In the genomic region with DNA sequence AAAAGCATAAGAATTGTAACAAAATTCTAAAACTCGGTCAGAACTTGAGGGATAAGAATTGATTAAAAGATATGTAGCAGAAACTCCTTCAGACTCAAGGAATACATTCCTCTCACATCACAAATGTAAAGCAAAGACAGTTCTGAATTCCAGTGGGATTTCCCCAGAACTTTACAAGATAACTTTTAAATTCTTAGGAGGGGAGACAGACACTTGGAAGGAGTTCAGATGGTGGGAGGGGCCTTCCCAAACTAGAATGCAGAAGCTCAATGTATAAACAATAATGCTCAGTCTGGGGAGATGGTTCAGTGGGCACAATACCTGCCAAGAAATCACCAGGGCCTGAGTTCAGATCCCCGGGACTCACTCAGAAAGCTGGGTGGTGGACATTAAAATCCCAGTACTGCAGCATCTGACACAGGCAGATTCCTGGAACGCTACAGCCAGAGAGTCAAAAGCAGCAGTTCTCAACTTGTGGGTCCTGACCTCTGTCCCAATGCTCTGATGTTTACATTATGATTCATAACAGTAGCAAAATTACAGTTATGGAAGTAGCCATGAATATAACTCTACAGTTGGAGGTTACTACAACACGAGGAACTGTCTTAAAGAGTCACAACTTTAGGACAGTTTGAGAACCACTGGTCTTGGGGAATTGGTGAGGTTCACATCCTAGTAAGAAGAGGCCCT, we compare ENCODE assay signal across 22 mouse cellular contexts. TPM values are rescaled to one million over a fixed set of nuclear protein-coding genes. Genes with fewer than 3 reads are reported as not detected.
DNase-seq lines count a peak whose midpoint lies in the region; ATAC-seq lines count a peak whose summit lies in the region.
"Had no signal": no experiment of that assay in that cellular context is flagged by ENCODE, and none has a peak within 500 bp of the region (broad histone marks: within the 10 kb centered on the region; RNA-seq: fewer than 3 reads in every experiment).

No protein-coding gene starts in this region.

- no peak overlapping the region for H3K9ac ChIP-seq in embryonic facial prominence, embryonic 13.5 days
- H3K9ac ChIP-seq in lung, embryonic 16.5 days (ENCODE audit: low read length), result no peak overlapping the region
- H3K9ac ChIP-seq in intestine, embryonic 16.5 days (ENCODE audit: low read depth, low read length), result no peak overlapping the region
- H3K9ac ChIP-seq: embryonic facial prominence, embryonic 15.5 days; limb, embryonic 12.5 days; liver, embryonic 13.5 days; neural tube, embryonic 12.5 days had no signal

- no peak overlapping the region for H3K4me3 ChIP-seq in embryonic facial prominence, embryonic 13.5 days
- no peak overlapping the region for H3K4me3 ChIP-seq in embryonic facial prominence, embryonic 10.5 days
- no peak overlapping the region for H3K4me3 ChIP-seq in lung, embryonic 16.5 days (ENCODE audit: low read length)
- no peak overlapping the region for H3K4me3 ChIP-seq in intestine, embryonic 16.5 days (ENCODE audit: low read length)
- H3K4me3 ChIP-seq: embryonic facial prominence, embryonic 15.5 days; limb, embryonic 12.5 days; liver, embryonic 13.5 days; neural tube, embryonic 12.5 days had no signal

- H3K27me3 ChIP-seq in embryonic facial prominence, embryonic 13.5 days, result no peaks in the 10 kb centered on the region
- H3K27me3 ChIP-seq in embryonic facial prominence, embryonic 10.5 days (replicated peaks; ENCODE audit: low read depth, poor library complexity, severe bottlenecking), result no peaks in the 10 kb centered on the region
- H3K27me3 ChIP-seq in lung, embryonic 16.5 days (ENCODE audit: control insufficient read depth, insufficient read depth, low read depth, low read length), result no peaks in the 10 kb centered on the region
- no peaks in the 10 kb centered on the region for H3K27me3 ChIP-seq in intestine, embryonic 16.5 days (replicated peaks; ENCODE audit: control insufficient read depth, insufficient read depth, low read length)
- H3K27me3 ChIP-seq: embryonic facial prominence, embryonic 15.5 days; limb, embryonic 12.5 days; liver, embryonic 13.5 days; neural tube, embryonic 12.5 days had no signal

- 72% methylated on average over 4 of the region's 4 CpGs for WGBS in embryonic facial prominence, embryonic 13.5 days
- WGBS in embryonic facial prominence, embryonic 10.5 days, result 80% methylated on average over 4 of the region's 4 CpGs
- WGBS in lung, embryonic 16.5 days, result 39% methylated on average over 4 of the region's 4 CpGs
- 54% methylated on average over 4 of the region's 4 CpGs for WGBS in intestine, embryonic 16.5 days

- ATAC-seq in embryonic facial prominence, embryonic 13.5 days (ENCODE audit: insufficient number of reproducible peaks, insufficient read depth, low FRiP score, low TSS enrichment, low read depth), result no peak
- peak; percentile 24; the same call in 1 of the 2 replicates for ATAC-seq in lung, embryonic 16.5 days (ENCODE audit: low read depth)
- no peak for ATAC-seq in intestine, embryonic 16.5 days

- no peaks in the 10 kb centered on the region for H3K36me3 ChIP-seq in embryonic facial prominence, embryonic 13.5 days
- no peaks in the 10 kb centered on the region for H3K36me3 ChIP-seq in embryonic facial prominence, embryonic 10.5 days (replicated peaks)
- no peaks in the 10 kb centered on the region for H3K36me3 ChIP-seq in lung, embryonic 16.5 days (ENCODE audit: control insufficient read depth, insufficient read depth, low read length)
- no peaks in the 10 kb centered on the region for H3K36me3 ChIP-seq in intestine, embryonic 16.5 days (ENCODE audit: control insufficient read depth, insufficient read depth, low read length)
- H3K36me3 ChIP-seq: embryonic facial prominence, embryonic 15.5 days; G1E; limb, embryonic 12.5 days; liver, embryonic 13.5 days; neural tube, embryonic 12.5 days had no signal

- peak overlapping the region; percentile 48; the same call in 1 of the 2 replicates for H3K27ac ChIP-seq in embryonic facial prominence, embryonic 13.5 days
- no peak overlapping the region for H3K27ac ChIP-seq in embryonic facial prominence, embryonic 10.5 days (replicated peaks)
- H3K27ac ChIP-seq in lung, embryonic 16.5 days (ENCODE audit: low read length), result peak overlapping the region; percentile 44
- peak overlapping the region; percentile 23 for H3K27ac ChIP-seq in intestine, embryonic 16.5 days (ENCODE audit: low read length)
- H3K27ac ChIP-seq: embryonic facial prominence, embryonic 15.5 days; limb, embryonic 12.5 days; liver, embryonic 13.5 days; neural tube, embryonic 12.5 days had no signal

- peaks cover 32% of the 10 kb centered on the region for H3K4me1 ChIP-seq in embryonic facial prominence, embryonic 13.5 days
- H3K4me1 ChIP-seq in embryonic facial prominence, embryonic 10.5 days, result peaks cover 21% of the 10 kb centered on the region
- peaks cover 27% of the 10 kb centered on the region for H3K4me1 ChIP-seq in lung, embryonic 16.5 days (replicated peaks; ENCODE audit: control insufficient read depth, insufficient read depth, low read length)
- H3K4me1 ChIP-seq in intestine, embryonic 16.5 days (ENCODE audit: control insufficient read depth, insufficient read depth, low read length), result peaks cover 17% of the 10 kb centered on the region
- H3K4me1 ChIP-seq: liver, embryonic 13.5 days had no signal

- H3K9me3 ChIP-seq in embryonic facial prominence, embryonic 13.5 days, result no peaks in the 10 kb centered on the region
- no peaks in the 10 kb centered on the region for H3K9me3 ChIP-seq in embryonic facial prominence, embryonic 10.5 days
- no peaks in the 10 kb centered on the region for H3K9me3 ChIP-seq in lung, embryonic 16.5 days (ENCODE audit: control insufficient read depth, low read length)
- H3K9me3 ChIP-seq in intestine, embryonic 16.5 days (ENCODE audit: control insufficient read depth, low read length), result no peaks in the 10 kb centered on the region
- H3K9me3 ChIP-seq: embryonic facial prominence, embryonic 15.5 days; limb, embryonic 12.5 days; liver, embryonic 13.5 days; neural tube, embryonic 12.5 days had no signal

- no peak for DNase-seq in embryonic facial prominence, embryonic 10.5 days (ENCODE audit: low spot score)
- peak; percentile 18 for DNase-seq in heart, postnatal 4 days
- no peak for DNase-seq in heart, adult 8-10 months (ENCODE audit: low spot score)
- DNase-seq in lung, postnatal 4 days, result no peak
- no peak for DNase-seq in right cerebral cortex, postnatal 36 days (ENCODE audit: low spot score in 2 of 2)
- DNase-seq: adrenal gland, postnatal 25 days; cerebellum, adult 11 months; cerebellum, postnatal 10 days; kidney, adult 9 months; kidney, postnatal 36 days; liver, embryonic 13.5 days; right cerebral cortex, adult 18-20 months; thymus, postnatal 36 days had no signal

- no peak overlapping the region for H3K4me2 ChIP-seq in embryonic facial prominence, embryonic 13.5 days
- no peak overlapping the region for H3K4me2 ChIP-seq in lung, embryonic 16.5 days (ENCODE audit: low read depth, low read length)
- H3K4me2 ChIP-seq in intestine, embryonic 16.5 days (ENCODE audit: low read depth, low read length), result no peak overlapping the region
- H3K4me2 ChIP-seq: embryonic facial prominence, embryonic 15.5 days; limb, embryonic 12.5 days; liver, embryonic 13.5 days; neural tube, embryonic 12.5 days had no signal

RNA-seq across cellular contexts. Expression of gene Cabcoco1, which starts 4.3 kb away (rescaled TPM):
- 1.1 and 2.1 TPM in 2 replicates for polyA plus RNA-seq in embryonic facial prominence, embryonic 13.5 days (2015; fragmentation: Nextera tagmentation; extraction: Ambion mirVana)
- 0.20 TPM in 1 of 2 replicates, not detected in the other for polyA plus RNA-seq in embryonic facial prominence, embryonic 10.5 days (2016; fragmentation: Nextera tagmentation; extraction: Ambion mirVana)
- total RNA-seq in heart, postnatal 4 days (2021), result 10 to 100 TPM; 30.5 to 36.1 TPM
- 10 to 100 TPM; 20.1 to 29.2 (median 22.5) TPM for total RNA-seq in heart, adult 8-10 months (2022)
- 11.0 and 11.4 TPM in 2 replicates for polyA plus RNA-seq in lung, embryonic 16.5 days (2015; fragmentation: Nextera tagmentation; extraction: Ambion mirVana)
- 8.4 and 9.0 TPM in 2 replicates for polyA plus RNA-seq in intestine, embryonic 16.5 days (2015; fragmentation: Nextera tagmentation; extraction: Ambion mirVana)
- total RNA-seq: G1E had no signal
- polyA plus RNA-seq: forebrain, embryonic 11.5 days; G1E; small intestine, adult 2 months had no signal
